Mouse (Mus musculus) thymus, postnatal 10 days (tissue): ENCODE data around the gene R3hdm4.

ENCODE experiments used
- DNase-seq, 2 experiments: peaks; one replicate each; pipeline ENCODE4 v3.0.0; 2021; ENCODE audit warnings: low spot score in 2 of 2

R3hdm4 gene

GRCm38 (mm10) chr10:79872862-79873261, 48.1 kb downstream of the R3hdm4 start:
- DNase-seq = no peak

- no peak for DNase-seq
Measured at GRCm38 (mm10) chr10:79871845-79872244, 49.2 kb downstream of the R3hdm4 start.

- DNase-seq = no peak
Measured at GRCm38 (mm10) chr10:79866601-79867000, 54.4 kb downstream of the R3hdm4 start.

- DNase-seq = no peak
Measured at GRCm38 (mm10) chr10:79865801-79866295, 55.2 kb downstream of the R3hdm4 start.

- no peak for DNase-seq
Measured at GRCm38 (mm10) chr10:79865189-79865601, 55.8 kb downstream of the R3hdm4 start.

GRCm38 (mm10) chr10:79864351-79865188, 56.4 kb downstream of the R3hdm4 start:
- no peak for DNase-seq

- DNase-seq = no peak
Measured at GRCm38 (mm10) chr10:79862925-79863324, 58.1 kb downstream of the R3hdm4 start.

GRCm38 (mm10) chr10:79862049-79862788, 58.8 kb downstream of the R3hdm4 start:
- no peak for DNase-seq

- no peak for DNase-seq
Measured at GRCm38 (mm10) chr10:79861230-79862048, 59.6 kb downstream of the R3hdm4 start.

GRCm38 (mm10) chr10:79860079-79860911, 60.7 kb downstream of the R3hdm4 start:
- no peak for DNase-seq
